Mouse (Mus musculus): ENCODE data around the gene Prm2. TPM values are rescaled to one million over a fixed set of nuclear protein-coding genes. Genes with fewer than 3 reads are reported as not detected.
A peak's percentile ranks its signal among the peaks of the same experiment; 100 is the strongest.

Prm2 gene
- polyA plus RNA-seq, 1 experiment from 2014 or later = not detected

GRCm38 (mm10) chr16:10783883-10784792, 11.8 kb downstream of the Prm2 start:
- 2% methylated on average over 81 of the region's 81 CpGs for WGBS
- H3K36me3 ChIP-seq = no peaks in the 10 kb centered on the region
- ATAC-seq (replicated peaks; ENCODE audit: insufficient number of reproducible peaks, insufficient read depth, low FRiP score, low read depth) = peak; percentile 0; the same call in 1 of the 2 replicates
- H3K27me3 ChIP-seq = no peaks in the 10 kb centered on the region
- no peaks in the 10 kb centered on the region for H3K9me3 ChIP-seq (replicated peaks)
- peak overlapping the region; percentile 77 for H3K9ac ChIP-seq
- H3K4me2 ChIP-seq = peak overlapping the region; percentile 97
- H3K4me1 ChIP-seq (replicated peaks) = peaks cover 69% of the 10 kb centered on the region
- H3K4me3 ChIP-seq = peak overlapping the region; percentile 85
- peak overlapping the region; percentile 99 for H3K27ac ChIP-seq

- Histone ChIP-seq H3K4me2 (peak overlapping the region; percentile 97), H3K9me3 (replicated peaks) (no peaks in the 10 kb centered on the region), H3K27me3 (no peaks in the 10 kb centered on the region), H3K4me1 (replicated peaks) (peaks cover 68% of the 10 kb centered on the region), H3K9ac (no peak overlapping the region), H3K4me3 (peak overlapping the region; percentile 85), H3K27ac (peak overlapping the region; percentile 74; the same call in 1 of the 2 replicates), H3K36me3 (no peaks in the 10 kb centered on the region)
- WGBS = 51% methylated on average over 8 of the region's 8 CpGs
- no peak for ATAC-seq (replicated peaks; ENCODE audit: insufficient number of reproducible peaks, insufficient read depth, low FRiP score, low read depth)
Measured at GRCm38 (mm10) chr16:10783451-10783850, 12.5 kb downstream of the Prm2 start.

GRCm38 (mm10) chr16:10783152-10783434, 12.8 kb downstream of the Prm2 start:
- H3K4me3 ChIP-seq = peak overlapping the region; percentile 85
- no peak overlapping the region for H3K9ac ChIP-seq
- peaks cover 66% of the 10 kb centered on the region for H3K4me1 ChIP-seq (replicated peaks)

GRCm38 (mm10) chr16:10782377-10783151, 13.4 kb downstream of the Prm2 start:
- H3K36me3 ChIP-seq = no peaks in the 10 kb centered on the region
- H3K4me3 ChIP-seq = peak overlapping the region; percentile 85
- H3K9me3 ChIP-seq (replicated peaks) = no peaks in the 10 kb centered on the region
- peak overlapping the region; percentile 97 for H3K4me2 ChIP-seq
- peak overlapping the region; percentile 74 for H3K27ac ChIP-seq
- H3K9ac ChIP-seq = peak overlapping the region; percentile 37
- H3K27me3 ChIP-seq = no peaks in the 10 kb centered on the region
- ATAC-seq (replicated peaks; ENCODE audit: insufficient number of reproducible peaks, insufficient read depth, low FRiP score, low read depth) = no peak
- peaks cover 68% of the 10 kb centered on the region for H3K4me1 ChIP-seq (replicated peaks)
- 43% methylated on average over 6 of the region's 6 CpGs for WGBS

More at GRCm38 (mm10) chr16:10783152-10783434, 12.8 kb downstream of the Prm2 start:
- WGBS = 21% methylated on average over 1 of the region's 1 CpGs
- Histone ChIP-seq H3K27me3 (no peaks in the 10 kb centered on the region), H3K9me3 (replicated peaks) (no peaks in the 10 kb centered on the region), H3K27ac (peak overlapping the region; percentile 74), H3K4me2 (peak overlapping the region; percentile 97), H3K36me3 (no peaks in the 10 kb centered on the region)
- ATAC-seq (replicated peaks; ENCODE audit: insufficient number of reproducible peaks, insufficient read depth, low FRiP score, low read depth) = no peak

- Histone ChIP-seq H3K36me3 (no peaks in the 10 kb centered on the region), H3K4me1 (replicated peaks) (peaks cover 65% of the 10 kb centered on the region), H3K9me3 (replicated peaks) (no peaks in the 10 kb centered on the region), H3K4me2 (peak overlapping the region; percentile 97), H3K4me3 (peak overlapping the region; percentile 85; the same call in 1 of the 2 replicates), H3K27ac (peak overlapping the region; percentile 74), H3K27me3 (no peaks in the 10 kb centered on the region), H3K9ac (peak overlapping the region; percentile 17; the same call in 1 of the 2 replicates)
- ATAC-seq (replicated peaks; ENCODE audit: insufficient number of reproducible peaks, insufficient read depth, low FRiP score, low read depth) = no peak
- WGBS = 24% methylated on average over 9 of the region's 9 CpGs
Measured at GRCm38 (mm10) chr16:10781862-10782371, 14.0 kb downstream of the Prm2 start.

- 72% methylated on average over 5 of the region's 5 CpGs for WGBS
- Histone ChIP-seq H3K4me3 (no peak overlapping the region), H3K9me3 (replicated peaks) (no peaks in the 10 kb centered on the region), H3K9ac (no peak overlapping the region), H3K4me1 (replicated peaks) (peaks cover 54% of the 10 kb centered on the region), H3K27me3 (no peaks in the 10 kb centered on the region), H3K4me2 (no peak overlapping the region), H3K27ac (peak overlapping the region; percentile 74; the same call in 1 of the 2 replicates), H3K36me3 (no peaks in the 10 kb centered on the region)
- ATAC-seq (replicated peaks; ENCODE audit: insufficient number of reproducible peaks, insufficient read depth, low FRiP score, low read depth) = no peak
Measured at GRCm38 (mm10) chr16:10780631-10781120, 15.3 kb downstream of the Prm2 start.

- WGBS = 53% methylated on average over 5 of the region's 5 CpGs
- ATAC-seq (replicated peaks; ENCODE audit: insufficient number of reproducible peaks, insufficient read depth, low FRiP score, low read depth) = no peak
Measured at GRCm38 (mm10) chr16:10777579-10778160, 18.3 kb downstream of the Prm2 start.

GRCm38 (mm10) chr16:10776322-10776721, 19.6 kb downstream of the Prm2 start:
- Histone ChIP-seq H3K27me3 (no peaks in the 10 kb centered on the region), H3K4me1 (replicated peaks) (peaks cover 28% of the 10 kb centered on the region), H3K27ac (no peak overlapping the region), H3K4me2 (no peak overlapping the region), H3K9ac (no peak overlapping the region), H3K36me3 (no peaks in the 10 kb centered on the region), H3K4me3 (no peak overlapping the region), H3K9me3 (replicated peaks) (no peaks in the 10 kb centered on the region)
- WGBS = 34% methylated on average over 7 of the region's 7 CpGs
- ATAC-seq (replicated peaks; ENCODE audit: insufficient number of reproducible peaks, insufficient read depth, low FRiP score, low read depth) = no peak

More at GRCm38 (mm10) chr16:10777579-10778160, 18.3 kb downstream of the Prm2 start:
- Histone ChIP-seq H3K4me3 (no peak overlapping the region), H3K9me3 (replicated peaks) (no peaks in the 10 kb centered on the region), H3K9ac (no peak overlapping the region), H3K36me3 (no peaks in the 10 kb centered on the region), H3K27me3 (no peaks in the 10 kb centered on the region), H3K27ac (peak overlapping the region; percentile 18; the same call in 1 of the 2 replicates), H3K4me2 (no peak overlapping the region), H3K4me1 (replicated peaks) (peaks cover 40% of the 10 kb centered on the region)

GRCm38 (mm10) chr16:10774726-10775125, 21.2 kb downstream of the Prm2 start:
- H3K36me3 ChIP-seq = no peaks in the 10 kb centered on the region

GRCm38 (mm10) chr16:10773543-10773942, 22.4 kb downstream of the Prm2 start:
- Histone ChIP-seq H3K4me1 (replicated peaks) (peaks cover 38% of the 10 kb centered on the region), H3K27me3 (0 out of 2 replicates have a peak, but pooled peaks cover 4% of the 10 kb centered on the region), H3K9ac (no peak overlapping the region), H3K27ac (no peak overlapping the region), H3K4me2 (no peak overlapping the region), H3K36me3 (no peaks in the 10 kb centered on the region), H3K9me3 (replicated peaks) (no peaks in the 10 kb centered on the region), H3K4me3 (no peak overlapping the region)
- WGBS = 73% methylated on average over 8 of the region's 8 CpGs
- no peak for ATAC-seq (replicated peaks; ENCODE audit: insufficient number of reproducible peaks, insufficient read depth, low FRiP score, low read depth)

More at GRCm38 (mm10) chr16:10774726-10775125, 21.2 kb downstream of the Prm2 start:
- Histone ChIP-seq H3K4me3 (no peak overlapping the region), H3K4me1 (replicated peaks) (peaks cover 31% of the 10 kb centered on the region), H3K4me2 (no peak overlapping the region), H3K27me3 (no peaks in the 10 kb centered on the region), H3K9ac (no peak overlapping the region), H3K27ac (no peak overlapping the region), H3K9me3 (replicated peaks) (no peaks in the 10 kb centered on the region)
- ATAC-seq (replicated peaks; ENCODE audit: insufficient number of reproducible peaks, insufficient read depth, low FRiP score, low read depth) = no peak
- 44% methylated on average over 4 of the region's 4 CpGs for WGBS

All from heart, embryonic 15.5 days (tissue).